Mouse (Mus musculus): ENCODE results near the gene Ubl5.

DNA sequence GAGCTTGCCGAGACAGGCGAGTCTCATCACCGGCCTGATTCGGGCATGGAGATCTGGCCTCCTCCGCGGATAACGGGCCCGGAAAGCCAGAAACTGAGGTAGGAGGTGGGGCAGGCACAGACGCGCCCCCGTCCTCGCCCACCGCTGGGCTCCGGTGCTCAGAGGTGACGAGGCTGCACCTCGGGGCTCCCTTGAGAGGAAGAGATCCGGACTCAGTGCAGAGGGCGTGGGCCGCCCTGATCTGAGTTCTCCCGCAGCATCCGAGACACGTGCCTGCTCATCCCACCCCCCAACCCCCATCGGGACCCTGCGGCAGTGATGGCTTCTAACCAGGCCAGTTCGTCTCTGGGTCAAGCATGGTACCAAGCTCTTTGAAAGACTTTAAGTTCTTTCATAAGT is 9.6 kb downstream of the Ubl5 start:
- TF ChIP-seq CTCF (IDR thresholded peaks at IDR 0.05; ENCODE audit: low read depth), result no peak
- TF ChIP-seq EP300 (optimal IDR thresholded peaks at IDR 0.05), result no peak

Measured in stomach, postnatal 0 days (tissue).